Mouse (Mus musculus) myocyte (in vitro differentiated cells): ENCODE measurements at regions not wholly inside any gene's neighbourhood (a gene's known extent, or its start where the extent isn't known, plus 50 kb on each side); places are given as distances from the start of the nearest gene placed in this dataset.

Experiments
- H3K27me3 ChIP-seq: one replicate; pipeline ENCODE4 v1.6.1; 2011; ENCODE audit not compliant: control insufficient read depth, insufficient read depth, insufficient read length
- H3K36me3 ChIP-seq: one replicate; pipeline ENCODE4 v1.6.1; 2011; ENCODE audit not compliant: control insufficient read depth, insufficient read depth
- H3K4me2 ChIP-seq: one replicate; pipeline ENCODE4 v1.6.1; 2011; ENCODE audit warnings: low read depth, control low read depth
- H3K4me3 ChIP-seq: one replicate; pipeline ENCODE4 v1.5.1; 2011; ENCODE audit warnings: mild to moderate bottlenecking, control low read depth, moderate library complexity
- H3K79me2 ChIP-seq: one replicate; pipeline ENCODE4 v1.6.1; 2011; ENCODE audit not compliant: control insufficient read depth, insufficient read depth
- H3ac ChIP-seq: one replicate; pipeline ENCODE4 v1.6.1; 2011; ENCODE audit not compliant: control insufficient read depth, insufficient read length
- CEBPB ChIP-seq: IDR thresholded peaks from 2 replicates; pipeline ENCODE4 v1.6.1; 2011; ENCODE audit warnings: mild to moderate bottlenecking, moderate library complexity; ENCODE audit not compliant: poor library complexity, insufficient read depth, severe bottlenecking
- E2F4 ChIP-seq: IDR thresholded peaks from one replicate; pipeline ENCODE4 v1.6.1; 2011; ENCODE audit warnings: mild to moderate bottlenecking, control low read depth, moderate library complexity; ENCODE audit not compliant: insufficient read depth
- MAX ChIP-seq: IDR thresholded peaks from one replicate; pipeline ENCODE4 v1.6.1; 2011; ENCODE audit warnings: low read depth, mild to moderate bottlenecking, control low read depth
- MYOD1 ChIP-seq, 3 experiments: IDR thresholded peaks; one replicate each; pipeline ENCODE4 v1.6.1; 2011; ENCODE audit warnings: control low read depth in 2 of 3, low read depth in 2 of 3, mild to moderate bottlenecking in 2 of 3, moderate library complexity in 1 of 3; ENCODE audit not compliant: insufficient read length in 2 of 3, control insufficient read depth in 1 of 3
- MYOG ChIP-seq, 3 experiments: IDR thresholded peaks; one replicate each; pipeline ENCODE4 v1.6.1; 2011; ENCODE audit warnings: control low read depth in 2 of 3, low read depth in 2 of 3, mild to moderate bottlenecking in 2 of 3; ENCODE audit not compliant: insufficient read length in 2 of 3, control insufficient read depth in 1 of 3, insufficient read depth in 1 of 3
- POLR2A ChIP-seq: IDR thresholded peaks from one replicate; pipeline ENCODE4 v1.6.1; 2011; ENCODE audit warnings: low read depth, mild to moderate bottlenecking, control low read depth, moderate library complexity; ENCODE audit not compliant: insufficient read length
- POLR2AphosphoS2 ChIP-seq: IDR thresholded peaks from one replicate; pipeline ENCODE4 v1.6.1; 2011; ENCODE audit warnings: low read depth, control low read depth; ENCODE audit not compliant: insufficient read length
- REST ChIP-seq: IDR thresholded peaks from one replicate; pipeline ENCODE4 v1.6.1; 2011; ENCODE audit warnings: mild to moderate bottlenecking, control low read depth, moderate library complexity; ENCODE audit not compliant: insufficient read depth, insufficient read length
- SRF ChIP-seq: IDR thresholded peaks from one replicate; pipeline ENCODE4 v1.6.1; 2011; ENCODE audit warnings: low read depth; ENCODE audit not compliant: control insufficient read depth, insufficient read length
- TCF12 ChIP-seq: IDR thresholded peaks from one replicate; pipeline ENCODE4 v1.6.1; 2011; ENCODE audit warnings: mild to moderate bottlenecking, control low read depth; ENCODE audit not compliant: poor library complexity, insufficient read depth, severe bottlenecking
- TCF3 ChIP-seq: IDR thresholded peaks from one replicate; pipeline ENCODE4 v1.6.1; 2011; ENCODE audit warnings: low read depth, control low read depth; ENCODE audit not compliant: insufficient read length
- USF1 ChIP-seq: IDR thresholded peaks from one replicate; pipeline ENCODE4 v1.6.1; 2011; ENCODE audit warnings: low read depth, mild to moderate bottlenecking, control low read depth, moderate library complexity

- Histone ChIP-seq H3K27me3 (no peaks in the 10 kb centered on the region), H3K36me3 (no peaks in the 10 kb centered on the region), H3K4me3 (no peak overlapping the region), H3ac (no peak overlapping the region), H3K4me2 (no peak overlapping the region), H3K79me2 (no peaks in the 10 kb centered on the region)
- no peak for TF ChIP-seq REST
- no peak for TF ChIP-seq MAX
- TF ChIP-seq TCF12, result no peak
- no peak for TF ChIP-seq MYOG (IDR thresholded peaks at IDR 0.05; ENCODE audit: control insufficient read depth in 1 of 3, insufficient read depth in 1 of 3, insufficient read length in 2 of 3, low read depth in 2 of 3)
These were observed 256.4 kb upstream of the Ano5 start for GRCm38 (mm10) chr7:51254461-51254860.

GRCm38 (mm10) chr7:51259160-51259831 lies 251.5 kb upstream of the Ano5 start:
- Histone ChIP-seq H3K79me2 (no peaks in the 10 kb centered on the region), H3K36me3 (no peaks in the 10 kb centered on the region), H3ac (no peak overlapping the region), H3K4me2 (no peak overlapping the region), H3K4me3 (no peak overlapping the region), H3K27me3 (no peaks in the 10 kb centered on the region)
- TF ChIP-seq E2F4, result no peak
- no peak for TF ChIP-seq MAX
- no peak for TF ChIP-seq MYOD1 (IDR thresholded peaks at IDR 0.05; ENCODE audit: control insufficient read depth in 1 of 3, insufficient read length in 2 of 3, low read depth in 2 of 3)
- TF ChIP-seq CEBPB, result no peak
- TF ChIP-seq REST, result no peak
- no peak for TF ChIP-seq POLR2AphosphoS2
- no peak for TF ChIP-seq TCF12
- TF ChIP-seq USF1, result no peak
- TF ChIP-seq POLR2A, result no peak

- Histone ChIP-seq H3K27me3 (no peaks in the 10 kb centered on the region), H3ac (no peak overlapping the region), H3K4me3 (no peak overlapping the region), H3K36me3 (no peaks in the 10 kb centered on the region), H3K4me2 (no peak overlapping the region), H3K79me2 (no peaks in the 10 kb centered on the region)
- TF ChIP-seq SRF (no peak), TCF12 (no peak), USF1 (no peak), CEBPB (no peak), MAX (no peak), POLR2AphosphoS2 (no peak), MYOG (IDR thresholded peaks at IDR 0.05; ENCODE audit: control insufficient read depth in 1 of 3, insufficient read depth in 1 of 3, insufficient read length in 2 of 3, low read depth in 2 of 3) (no peak), TCF3 (no peak), POLR2A (no peak), E2F4 (no peak), REST (no peak), MYOD1 (IDR thresholded peaks at IDR 0.05; ENCODE audit: control insufficient read depth in 1 of 3, insufficient read length in 2 of 3, low read depth in 2 of 3) (no peak)
These were observed 246.7 kb upstream of the Ano5 start for GRCm38 (mm10) chr7:51264166-51264565.

GRCm38 (mm10) chr7:51265896-51266295 lies 244.9 kb upstream of the Ano5 start:
- no peak overlapping the region for H3K4me2 ChIP-seq
- TF ChIP-seq MYOD1 (IDR thresholded peaks at IDR 0.05; ENCODE audit: control insufficient read depth in 1 of 3, insufficient read length in 2 of 3, low read depth in 2 of 3) (no peak), POLR2A (no peak), REST (no peak), POLR2AphosphoS2 (no peak), CEBPB (no peak), MYOG (IDR thresholded peaks at IDR 0.05; ENCODE audit: control insufficient read depth in 1 of 3, insufficient read depth in 1 of 3, insufficient read length in 2 of 3, low read depth in 2 of 3) (no peak), TCF12 (no peak), TCF3 (no peak), USF1 (no peak)
- no peaks in the 10 kb centered on the region for H3K36me3 ChIP-seq
- no peaks in the 10 kb centered on the region for H3K27me3 ChIP-seq
- H3K79me2 ChIP-seq, result no peaks in the 10 kb centered on the region
- H3ac ChIP-seq, result no peak overlapping the region
- no peak overlapping the region for H3K4me3 ChIP-seq

GRCm38 (mm10) chr7:51266879-51267278 lies 243.9 kb upstream of the Ano5 start:
- no peaks in the 10 kb centered on the region for H3K36me3 ChIP-seq
- TF ChIP-seq MYOG (IDR thresholded peaks at IDR 0.05; ENCODE audit: control insufficient read depth in 1 of 3, insufficient read depth in 1 of 3, insufficient read length in 2 of 3, low read depth in 2 of 3), result no peak

More at GRCm38 (mm10) chr7:51266879-51267278, 243.9 kb upstream of the Ano5 start:
- Histone ChIP-seq H3K4me3 (no peak overlapping the region), H3K4me2 (no peak overlapping the region), H3K27me3 (no peaks in the 10 kb centered on the region), H3K79me2 (no peaks in the 10 kb centered on the region), H3ac (no peak overlapping the region)
